Mouse (Mus musculus): ENCODE results near the gene Sumf1.
A peak's percentile ranks its signal among the peaks of the same experiment; 100 is the strongest.

Gene Sumf1

GRCm38 (mm10) chr6:108091296-108091695 is 94.1 kb downstream of the Sumf1 start:
- no peak for DNase-seq (ENCODE audit: low spot score)

GRCm38 (mm10) chr6:108075857-108076256 is 109.5 kb downstream of the Sumf1 start:
- no peak for DNase-seq (ENCODE audit: low spot score)

GRCm38 (mm10) chr6:108074624-108075023 is 110.8 kb downstream of the Sumf1 start:
- DNase-seq (ENCODE audit: low spot score) = no peak

DNA sequence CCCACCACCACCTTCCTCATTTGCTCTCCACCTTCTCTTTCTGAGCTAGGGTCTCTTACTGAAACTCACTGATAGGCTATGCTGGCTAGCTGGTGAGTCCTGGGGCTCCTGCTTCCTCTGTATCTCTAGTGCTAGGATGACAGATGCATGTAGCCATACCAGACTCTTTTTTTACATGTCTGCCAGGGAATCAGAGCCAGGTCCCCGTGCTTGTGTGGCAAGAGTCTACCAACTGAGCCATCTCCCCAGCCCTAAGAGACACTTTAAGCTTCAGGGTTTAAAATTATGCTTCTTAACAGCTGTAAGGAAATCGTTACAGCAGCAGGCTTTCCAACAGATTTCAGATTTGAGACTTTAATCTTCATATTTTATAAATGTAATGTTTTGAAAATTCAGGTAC is 111.5 kb downstream of the Sumf1 start:
- no peak for DNase-seq (ENCODE audit: low spot score)

GRCm38 (mm10) chr6:108073071-108073470 is 112.3 kb downstream of the Sumf1 start:
- no peak for DNase-seq (ENCODE audit: low spot score)

GRCm38 (mm10) chr6:108070947-108071346 is 114.4 kb downstream of the Sumf1 start:
- DNase-seq (ENCODE audit: low spot score) = no peak

DNA sequence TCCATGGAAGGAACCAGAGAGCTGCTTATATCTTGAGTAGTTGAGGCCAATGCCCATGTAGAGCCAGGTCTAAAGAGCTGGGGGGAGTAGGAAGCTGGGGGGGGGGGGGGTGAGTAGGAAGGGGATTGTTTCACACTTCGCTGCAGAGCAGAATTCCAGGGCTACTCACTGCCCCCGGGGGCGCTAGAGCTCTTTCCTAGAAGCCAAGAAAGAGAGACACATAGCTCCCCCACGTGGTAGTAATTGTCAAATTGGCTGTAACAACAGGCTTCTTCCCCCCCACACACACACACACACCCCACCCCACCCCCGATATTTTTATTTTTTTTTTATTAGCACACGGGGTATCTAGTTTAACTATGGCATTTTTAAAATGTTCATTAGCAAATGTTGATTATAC is 119.8 kb downstream of the Sumf1 start:
- peak; percentile 82 for DNase-seq (ENCODE audit: low spot score)

GRCm38 (mm10) chr6:108064918-108065526 is 120.4 kb downstream of the Sumf1 start, which contains the start of gene Setmar:
TSS of gene Setmar (plus strand) at chr6:108065045.
- DNase-seq (ENCODE audit: low spot score) = peak; percentile 98

DNA sequence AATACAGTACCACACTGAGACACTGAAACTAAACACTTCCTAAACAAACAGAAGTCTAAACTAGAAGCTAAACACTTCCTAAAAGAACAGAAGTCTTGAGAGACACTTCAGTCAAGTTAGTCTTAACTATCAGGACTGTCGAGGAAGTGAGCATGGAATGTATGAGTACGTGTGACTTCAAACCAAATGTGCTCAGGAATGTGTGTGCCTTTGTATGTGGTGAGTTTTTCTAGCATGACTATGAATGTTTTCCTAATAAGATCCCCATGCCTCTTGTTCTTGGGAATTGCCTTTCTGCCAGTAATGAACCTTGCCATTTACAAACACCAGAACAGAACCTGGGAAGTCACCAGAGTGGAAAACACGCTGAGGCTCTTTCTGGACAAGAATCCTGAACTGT is 124.3 kb downstream of the Sumf1 start:
- no peak for DNase-seq (ENCODE audit: low spot score)

DNA sequence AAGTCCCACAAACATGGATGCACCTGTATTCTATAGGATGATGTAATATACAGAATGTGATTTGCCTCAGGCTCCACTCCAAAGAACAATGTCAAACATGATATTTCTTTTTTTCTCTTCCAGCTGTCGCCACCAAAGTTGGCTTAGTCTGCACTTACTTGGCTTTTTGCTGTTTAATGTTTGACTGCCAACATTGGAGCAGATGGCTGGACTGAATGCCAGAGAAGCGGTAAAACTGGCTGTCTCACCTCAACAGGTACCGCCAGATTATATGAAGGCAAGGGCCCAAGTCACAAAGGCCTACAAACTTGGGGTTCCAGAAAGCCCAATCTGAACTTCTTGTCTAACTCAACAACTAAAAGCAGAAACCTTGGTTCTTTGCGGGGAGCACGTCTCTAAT is 127.3 kb downstream of the Sumf1 start:
- DNase-seq (ENCODE audit: low spot score) = no peak

DNA sequence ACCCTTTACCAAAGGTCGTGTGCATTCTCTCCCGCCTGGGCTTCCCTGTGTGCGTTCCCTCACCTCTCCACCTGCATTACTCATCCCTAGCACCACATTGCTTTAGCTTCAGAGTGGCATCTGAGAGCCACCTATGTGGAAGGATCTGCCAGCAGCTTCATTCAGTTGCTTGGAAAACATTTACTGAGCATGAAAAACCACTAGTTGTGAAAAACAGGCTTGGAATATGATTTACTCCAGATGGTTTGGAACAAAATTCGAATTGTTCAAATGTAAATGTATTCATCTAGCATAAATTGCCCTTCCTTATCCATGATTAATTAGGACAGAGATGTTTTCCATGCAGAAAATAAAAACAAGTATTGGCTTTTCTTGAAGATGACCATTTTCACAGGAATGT is 128.0 kb downstream of the Sumf1 start:
- no peak for DNase-seq (ENCODE audit: low spot score)

All from urinary bladder, postnatal 14 days (tissue).